Mouse (Mus musculus) myocyte (in vitro differentiated cells): Measurements from ENCODE around the gene Klhl28.

Experiments used
- CEBPB ChIP-seq: IDR thresholded peaks from 2 replicates; pipeline ENCODE4 v1.6.1; 2011; ENCODE audit warnings: mild to moderate bottlenecking, moderate library complexity; ENCODE audit not compliant: poor library complexity, insufficient read depth, severe bottlenecking
- E2F4 ChIP-seq: IDR thresholded peaks from one replicate; pipeline ENCODE4 v1.6.1; 2011; ENCODE audit warnings: mild to moderate bottlenecking, control low read depth, moderate library complexity; ENCODE audit not compliant: insufficient read depth
- MAX ChIP-seq: IDR thresholded peaks from one replicate; pipeline ENCODE4 v1.6.1; 2011; ENCODE audit warnings: low read depth, mild to moderate bottlenecking, control low read depth
- POLR2A ChIP-seq: IDR thresholded peaks from one replicate; pipeline ENCODE4 v1.6.1; 2011; ENCODE audit warnings: low read depth, mild to moderate bottlenecking, control low read depth, moderate library complexity; ENCODE audit not compliant: insufficient read length
- TCF12 ChIP-seq: IDR thresholded peaks from one replicate; pipeline ENCODE4 v1.6.1; 2011; ENCODE audit warnings: mild to moderate bottlenecking, control low read depth; ENCODE audit not compliant: poor library complexity, insufficient read depth, severe bottlenecking

DNA sequence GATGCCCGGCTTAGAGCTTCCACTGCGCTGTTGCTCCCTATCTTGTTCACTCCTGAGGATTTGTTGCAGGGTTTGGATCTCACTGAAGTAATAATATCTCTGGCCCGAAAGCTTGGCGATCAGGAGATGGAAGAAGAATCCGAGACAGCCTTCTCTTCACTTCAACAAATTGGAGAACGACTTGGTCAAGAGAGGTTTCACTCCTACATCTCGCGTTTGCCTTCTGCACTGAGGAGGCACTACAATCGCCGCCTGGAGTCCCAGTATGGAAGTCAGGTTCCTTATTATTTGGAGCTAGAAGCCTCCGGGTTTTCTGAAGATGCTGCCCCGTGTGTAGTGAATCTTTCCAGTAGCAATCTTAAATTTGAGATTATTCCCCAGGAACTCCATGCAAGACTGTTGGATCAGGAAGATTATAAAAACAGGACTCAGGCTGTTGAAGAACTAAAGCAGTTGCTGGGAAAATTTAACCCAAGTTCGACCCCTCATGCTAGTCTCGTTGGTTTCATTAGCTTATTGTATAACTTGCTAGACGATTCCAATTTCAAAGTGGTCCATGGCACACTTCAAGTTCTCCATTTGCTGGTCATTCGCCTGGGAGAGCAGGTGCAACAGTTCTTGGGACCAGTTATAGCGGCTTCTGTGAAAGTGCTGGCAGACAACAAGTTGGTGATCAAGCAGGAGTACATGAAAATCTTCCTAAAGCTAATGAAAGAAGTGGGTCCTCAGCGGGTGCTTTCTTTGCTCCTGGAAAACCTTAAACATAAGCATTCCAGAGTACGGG is 1.5 kb upstream of the Klhl28 start:
- no peak for TF ChIP-seq POLR2A
- no peak for TF ChIP-seq CEBPB
- TF ChIP-seq TCF12 = no peak
- no peak for TF ChIP-seq MAX
- TF ChIP-seq E2F4 = no peak
